In genomic region chr2:164856309-164857100, GRCm38 (mm10) we compare ENCODE assay signal across 7 mouse cellular contexts. TPM values are rescaled to one million over a fixed set of nuclear protein-coding genes. Genes with fewer than 3 reads are reported as not detected.
DNase-seq lines count a peak whose midpoint lies in the region; ATAC-seq and TF ChIP-seq lines count a peak whose summit lies in the region.

No protein-coding gene starts in this region.

- TF ChIP-seq CTCF in spleen, adult 2 months (IDR thresholded peaks at IDR 0.05; ENCODE audit: extremely low read depth, insufficient read depth, insufficient read length, insufficient replicate concordance) = no peak

- DNase-seq in spleen, adult 2 months (ENCODE audit: low read depth in 1 of 2, low spot score in 2 of 2) = no peak
- no peak for DNase-seq in spleen, adult 12 weeks (ENCODE audit: low spot score)
- DNase-seq in embryonic facial prominence, embryonic 10.5 days (ENCODE audit: low spot score) = peak; percentile 59
- DNase-seq in ovary, adult 18-20 months (ENCODE audit: low spot score) = no peak
- no peak for DNase-seq in gastrocnemius, postnatal 14 days

- H3K27ac ChIP-seq in spleen, adult 2 months (ENCODE audit: insufficient read depth, low read length) = no peak overlapping the region
- H3K27ac ChIP-seq in embryonic facial prominence, embryonic 10.5 days (replicated peaks) = peak overlapping the region; percentile 80
- H3K27ac ChIP-seq in hindbrain, embryonic 13.5 days = peak overlapping the region; percentile 58

- H3K9me3 ChIP-seq in embryonic facial prominence, embryonic 10.5 days = no peaks in the 10 kb centered on the region
- H3K9me3 ChIP-seq in hindbrain, embryonic 13.5 days = no peaks in the 10 kb centered on the region

- peak overlapping the region; percentile 63 for H3K9ac ChIP-seq in hindbrain, embryonic 13.5 days

- 3% methylated on average over 42 of the region's 42 CpGs for WGBS in spleen, adult 2 months
- 1% methylated on average over 42 of the region's 42 CpGs for WGBS in embryonic facial prominence, embryonic 10.5 days
- WGBS in hindbrain, embryonic 13.5 days = 1% methylated on average over 42 of the region's 42 CpGs

- peak overlapping the region; percentile 87 for H3K4me2 ChIP-seq in hindbrain, embryonic 13.5 days

- H3K36me3 ChIP-seq in spleen, adult 2 months (ENCODE audit: control insufficient read depth, insufficient read depth, low read length) = no peaks in the 10 kb centered on the region
- peaks cover 12% of the 10 kb centered on the region for H3K36me3 ChIP-seq in embryonic facial prominence, embryonic 10.5 days (replicated peaks)
- H3K36me3 ChIP-seq in hindbrain, embryonic 13.5 days = no peaks in the 10 kb centered on the region

- peaks cover 10% of the 10 kb centered on the region for H3K27me3 ChIP-seq in spleen, adult 2 months (ENCODE audit: control insufficient read depth, insufficient read depth, low read length)
- peaks cover 71% of the 10 kb centered on the region for H3K27me3 ChIP-seq in embryonic facial prominence, embryonic 10.5 days (replicated peaks; ENCODE audit: low read depth, poor library complexity, severe bottlenecking)
- H3K27me3 ChIP-seq in hindbrain, embryonic 13.5 days = peaks cover 59% of the 10 kb centered on the region

- H3K4me1 ChIP-seq in spleen, adult 2 months (ENCODE audit: control insufficient read depth, insufficient read depth, insufficient read length) = peaks cover 11% of the 10 kb centered on the region; the same call in 1 of the 2 replicates
- H3K4me1 ChIP-seq in embryonic facial prominence, embryonic 10.5 days = peaks cover 55% of the 10 kb centered on the region
- H3K4me1 ChIP-seq in hindbrain, embryonic 13.5 days (replicated peaks) = peaks cover 26% of the 10 kb centered on the region

- no peak for TF ChIP-seq POLR2A in spleen, adult 2 months (IDR thresholded peaks at IDR 0.05; ENCODE audit: low read depth, low read length)

- peak; percentile 47; the same call in 1 of the 2 replicates for ATAC-seq in hindbrain, embryonic 13.5 days (ENCODE audit: low FRiP score)
- 0 out of 2 replicates have a peak, but pooled peaks have one; percentile 28 for ATAC-seq in megakaryocyte, adult 5-6 weeks (ENCODE audit: poor library complexity, severe bottlenecking)

- H3K4me3 ChIP-seq in spleen, adult 2 months (ENCODE audit: extremely low read depth, insufficient read depth, insufficient read length) = peak overlapping the region; percentile 65
- H3K4me3 ChIP-seq in embryonic facial prominence, embryonic 10.5 days = peak overlapping the region; percentile 66
- peak overlapping the region; percentile 49 for H3K4me3 ChIP-seq in hindbrain, embryonic 13.5 days

- intact Hi-C loops in gastrocnemius, postnatal 14 days (cut with DNase I; ENCODE audit: low total_unique reads) = no loop called here

RNA-seq across cellular contexts. Expression of gene Pltp, which starts 1.0 kb away (rescaled TPM):
- polyA plus RNA-seq in spleen, adult 2 months (2012; rRNA removed) = 48.3 and 51.8 TPM in 2 replicates
- polyA plus RNA-seq in embryonic facial prominence, embryonic 10.5 days (2016; fragmentation: Nextera tagmentation; extraction: Ambion mirVana) = 36.7 and 40.7 TPM in 2 replicates
- 123 and 127 TPM in 2 replicates for polyA plus RNA-seq in hindbrain, embryonic 13.5 days (2015; fragmentation: Nextera tagmentation; extraction: Ambion mirVana)
- 3.8 and 7.1 TPM in 2 replicates for total RNA-seq in megakaryocyte, adult 5-6 weeks (2015)
- 1.8 and 3.6 TPM in 2 replicates for total RNA-seq in megakaryocyte, adult 5-6 weeks (2017)
- 10 to 100 TPM; 19.9 to 22.8 TPM for total RNA-seq in gastrocnemius, postnatal 14 days (2021)

RNA-seq across cellular contexts. Expression of gene Pcif1, which starts 22.6 kb away (rescaled TPM):
- polyA plus RNA-seq in spleen, adult 2 months (2012; rRNA removed) = 33.2 and 36.7 TPM in 2 replicates
- polyA plus RNA-seq in embryonic facial prominence, embryonic 10.5 days (2016; fragmentation: Nextera tagmentation; extraction: Ambion mirVana) = 77.2 and 81.2 TPM in 2 replicates
- 87.8 and 95.3 TPM in 2 replicates for polyA plus RNA-seq in hindbrain, embryonic 13.5 days (2015; fragmentation: Nextera tagmentation; extraction: Ambion mirVana)
- total RNA-seq in megakaryocyte, adult 5-6 weeks (2015) = 38.4 and 47.1 TPM in 2 replicates
- 31.2 and 33.4 TPM in 2 replicates for total RNA-seq in megakaryocyte, adult 5-6 weeks (2017)
- 10 to 100 TPM; 22.2 to 26.6 TPM for total RNA-seq in gastrocnemius, postnatal 14 days (2021)

RNA-seq across cellular contexts. Expression of gene Neurl2, which starts 23.2 kb away (rescaled TPM):
- 5.7 and 9.6 TPM in 2 replicates for polyA plus RNA-seq in spleen, adult 2 months (2012; rRNA removed)
- 4.8 and 5.4 TPM in 2 replicates for polyA plus RNA-seq in embryonic facial prominence, embryonic 10.5 days (2016; fragmentation: Nextera tagmentation; extraction: Ambion mirVana)
- 5.4 and 5.9 TPM in 2 replicates for polyA plus RNA-seq in hindbrain, embryonic 13.5 days (2015; fragmentation: Nextera tagmentation; extraction: Ambion mirVana)
- 2.7 and 3.4 TPM in 2 replicates for total RNA-seq in megakaryocyte, adult 5-6 weeks (2015)
- 1.6 and 1.8 TPM in 2 replicates for total RNA-seq in megakaryocyte, adult 5-6 weeks (2017)
- total RNA-seq in gastrocnemius, postnatal 14 days (2021) = 10 to 100 TPM; 44.8 to 49.4 TPM

RNA-seq across cellular contexts. Expression of gene Ctsa, which starts 23.8 kb away (rescaled TPM):
- 318 and 362 TPM in 2 replicates for polyA plus RNA-seq in spleen, adult 2 months (2012; rRNA removed)
- 95.8 and 100 TPM in 2 replicates for polyA plus RNA-seq in embryonic facial prominence, embryonic 10.5 days (2016; fragmentation: Nextera tagmentation; extraction: Ambion mirVana)
- 101 and 109 TPM in 2 replicates for polyA plus RNA-seq in hindbrain, embryonic 13.5 days (2015; fragmentation: Nextera tagmentation; extraction: Ambion mirVana)
- 192 and 200 TPM in 2 replicates for total RNA-seq in megakaryocyte, adult 5-6 weeks (2015)
- 224 and 228 TPM in 2 replicates for total RNA-seq in megakaryocyte, adult 5-6 weeks (2017)
- total RNA-seq in gastrocnemius, postnatal 14 days (2021) = 10 to 100 TPM; 51.4 to 55.2 TPM

RNA-seq across cellular contexts. Expression of gene Spata25, which starts 28.2 kb away (rescaled TPM):
- polyA plus RNA-seq in spleen, adult 2 months (2012; rRNA removed) = 0.16 and 0.40 TPM in 2 replicates
- not detected in 2 replicates for polyA plus RNA-seq in embryonic facial prominence, embryonic 10.5 days (2016; fragmentation: Nextera tagmentation; extraction: Ambion mirVana)
- polyA plus RNA-seq in hindbrain, embryonic 13.5 days (2015; fragmentation: Nextera tagmentation; extraction: Ambion mirVana) = not detected in 2 replicates
- total RNA-seq in megakaryocyte, adult 5-6 weeks (2015) = not detected in 2 replicates
- total RNA-seq in megakaryocyte, adult 5-6 weeks (2017) = not detected in 2 replicates
- under 1 TPM in 1 of 2 experiments, not detected in 1; 0.49 TPM for total RNA-seq in gastrocnemius, postnatal 14 days (2021)
